Mouse (Mus musculus) embryo, embryonic 11.5 days (tissue): ENCODE measurements around the gene Pmepa1.

Experiments
- DNase-seq: peaks from one replicate; pipeline ENCODE4 v3.0.0-alpha.2; 2012; ENCODE audit warnings: low read depth, low spot score

The Pmepa1 gene

GRCm38 (mm10) chr2:173276409-173276808 is at the start of gene Pmepa1:
Gene Pmepa1, minus strand, starts transcription at chr2:173276533.
- DNase-seq, result peak; percentile 85

GRCm38 (mm10) chr2:173321754-173322153 is 45.4 kb upstream of the Pmepa1 start:
- DNase-seq, result no peak

GRCm38 (mm10) chr2:173321194-173321593 is 44.9 kb upstream of the Pmepa1 start:
- DNase-seq, result no peak

- DNase-seq, result no peak
These were observed 38.0 kb upstream of the Pmepa1 start for GRCm38 (mm10) chr2:173314291-173314690.

GRCm38 (mm10) chr2:173308486-173308885 is 32.2 kb upstream of the Pmepa1 start:
- DNase-seq, result no peak

GRCm38 (mm10) chr2:173307984-173308383 is 31.7 kb upstream of the Pmepa1 start:
- no peak for DNase-seq

GRCm38 (mm10) chr2:173307561-173307960 is 31.2 kb upstream of the Pmepa1 start:
- no peak for DNase-seq

- DNase-seq, result no peak
These were observed 30.6 kb upstream of the Pmepa1 start for GRCm38 (mm10) chr2:173306734-173307525.

GRCm38 (mm10) chr2:173305011-173305410 is 28.7 kb upstream of the Pmepa1 start:
- DNase-seq, result no peak

GRCm38 (mm10) chr2:173300663-173301630 is 24.6 kb upstream of the Pmepa1 start:
- DNase-seq, result no peak

- DNase-seq, result no peak
These were observed 20.1 kb upstream of the Pmepa1 start for GRCm38 (mm10) chr2:173296408-173296807.

- DNase-seq, result no peak
These were observed 16.7 kb upstream of the Pmepa1 start for GRCm38 (mm10) chr2:173293042-173293441.

- DNase-seq, result no peak
These were observed 16.2 kb upstream of the Pmepa1 start for GRCm38 (mm10) chr2:173292551-173292950.

- DNase-seq, result no peak
These were observed 14.6 kb upstream of the Pmepa1 start for GRCm38 (mm10) chr2:173290981-173291380.

- no peak for DNase-seq
These were observed 13.6 kb upstream of the Pmepa1 start for GRCm38 (mm10) chr2:173289928-173290327.

GRCm38 (mm10) chr2:173285816-173286538 is 9.6 kb upstream of the Pmepa1 start:
- DNase-seq, result no peak

GRCm38 (mm10) chr2:173284771-173285170 is 8.4 kb upstream of the Pmepa1 start:
- no peak for DNase-seq

GRCm38 (mm10) chr2:173282191-173282590 is 5.9 kb upstream of the Pmepa1 start:
- no peak for DNase-seq

- DNase-seq, result no peak
These were observed 4.9 kb upstream of the Pmepa1 start for GRCm38 (mm10) chr2:173281021-173281937.

GRCm38 (mm10) chr2:173278846-173279580 is 2.7 kb upstream of the Pmepa1 start:
- DNase-seq, result no peak
